Mouse (Mus musculus) 416B (cell line): ENCODE data around the gene Snf8.
A peak's percentile ranks its signal among the peaks of the same experiment; 100 is the strongest.

Source experiments
- DNase-seq: peaks from one replicate; pipeline ENCODE4 v3.0.0; 2011; ENCODE audit warnings: low read depth

Gene Snf8

GRCm38 (mm10) chr11:96028130-96028529, 6.6 kb upstream of the Snf8 start:
- no peak for DNase-seq

GRCm38 (mm10) chr11:96030571-96030970, 4.1 kb upstream of the Snf8 start:
- no peak for DNase-seq

- peak; percentile 42 for DNase-seq
Measured at GRCm38 (mm10) chr11:96031701-96032100, 3.0 kb upstream of the Snf8 start.

DNA sequence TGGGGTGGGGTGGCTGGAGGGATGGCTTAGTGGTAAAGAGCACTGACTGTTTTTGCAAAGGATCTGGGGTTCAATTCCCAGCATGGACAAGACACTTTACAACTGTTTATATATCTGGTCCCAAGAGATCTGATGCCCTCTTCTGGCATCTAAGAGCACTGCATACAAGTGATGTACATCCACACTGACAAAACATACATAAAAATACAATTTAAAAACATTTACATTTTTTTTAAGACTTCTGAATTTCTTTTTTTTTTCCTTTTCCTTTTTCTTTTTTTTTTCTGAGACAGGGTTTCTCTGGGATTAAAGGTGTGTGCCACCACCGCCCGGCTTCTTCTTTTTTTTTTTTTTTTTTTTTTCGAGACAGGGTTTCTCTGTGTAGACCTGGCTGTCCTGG, 1.4 kb upstream of the Snf8 start:
- DNase-seq = peak; percentile 73

DNA sequence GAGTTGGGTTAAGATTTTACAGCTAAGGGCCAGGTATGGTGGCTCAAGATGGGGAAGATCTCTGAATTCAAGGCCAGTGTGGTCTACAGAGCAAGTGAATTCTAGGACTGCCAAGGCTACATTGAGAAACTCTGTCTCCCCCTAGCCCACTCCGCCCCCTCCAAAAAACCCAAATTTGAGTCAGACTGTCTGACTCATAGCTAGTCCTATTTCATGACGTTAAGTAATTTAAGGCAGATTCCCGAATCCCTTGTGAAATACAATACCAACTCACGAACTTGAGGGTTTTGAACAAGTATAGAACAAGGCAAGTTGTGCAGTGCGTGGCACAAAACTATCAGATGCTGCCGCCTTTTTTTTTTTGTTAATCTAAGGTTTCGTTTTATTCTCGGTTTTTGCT, 569 bp upstream of the Snf8 start:
- DNase-seq = peak; percentile 79

DNA sequence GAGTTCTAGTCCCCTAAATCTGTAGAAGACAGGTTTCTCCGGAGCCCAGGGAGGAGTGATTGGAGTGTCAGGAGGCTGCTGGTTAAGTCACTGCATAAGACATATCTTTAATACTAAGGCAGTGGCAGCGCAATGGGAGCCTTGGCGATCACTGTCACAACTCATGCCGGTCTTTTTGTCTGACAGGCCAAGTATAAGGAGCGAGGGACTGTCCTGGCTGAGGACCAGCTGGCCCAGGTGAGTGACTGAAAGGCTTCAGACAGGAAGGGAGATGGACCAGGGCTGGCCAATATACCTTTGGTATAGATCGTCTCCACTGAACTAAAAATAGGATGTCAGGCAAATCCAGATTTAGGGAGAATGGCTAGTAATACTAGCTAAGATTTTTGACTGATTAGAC, 448 bp downstream of the Snf8 start:
- DNase-seq = no peak

- no peak for DNase-seq
Measured at GRCm38 (mm10) chr11:96037499-96037898, 2.8 kb downstream of the Snf8 start.

DNA sequence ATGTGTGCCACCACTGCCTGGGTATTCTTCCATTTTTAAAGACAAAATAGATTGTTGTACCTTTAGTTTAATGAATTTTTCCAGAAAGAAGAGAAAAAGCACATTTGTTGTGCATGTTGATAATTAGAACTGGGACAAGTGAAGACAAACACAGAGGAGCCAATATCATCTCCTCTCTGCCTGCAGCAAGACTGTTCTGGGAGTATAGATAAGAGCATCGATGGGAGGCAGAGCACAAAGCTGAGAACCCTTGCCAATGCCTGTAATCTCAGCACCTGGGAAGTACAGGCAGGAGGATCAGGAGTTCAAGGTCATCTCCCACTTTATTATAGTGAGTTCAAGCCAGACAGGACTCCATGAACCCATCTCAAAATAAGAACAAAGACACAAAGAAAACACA, 3.9 kb downstream of the Snf8 start:
- DNase-seq = no peak

DNA sequence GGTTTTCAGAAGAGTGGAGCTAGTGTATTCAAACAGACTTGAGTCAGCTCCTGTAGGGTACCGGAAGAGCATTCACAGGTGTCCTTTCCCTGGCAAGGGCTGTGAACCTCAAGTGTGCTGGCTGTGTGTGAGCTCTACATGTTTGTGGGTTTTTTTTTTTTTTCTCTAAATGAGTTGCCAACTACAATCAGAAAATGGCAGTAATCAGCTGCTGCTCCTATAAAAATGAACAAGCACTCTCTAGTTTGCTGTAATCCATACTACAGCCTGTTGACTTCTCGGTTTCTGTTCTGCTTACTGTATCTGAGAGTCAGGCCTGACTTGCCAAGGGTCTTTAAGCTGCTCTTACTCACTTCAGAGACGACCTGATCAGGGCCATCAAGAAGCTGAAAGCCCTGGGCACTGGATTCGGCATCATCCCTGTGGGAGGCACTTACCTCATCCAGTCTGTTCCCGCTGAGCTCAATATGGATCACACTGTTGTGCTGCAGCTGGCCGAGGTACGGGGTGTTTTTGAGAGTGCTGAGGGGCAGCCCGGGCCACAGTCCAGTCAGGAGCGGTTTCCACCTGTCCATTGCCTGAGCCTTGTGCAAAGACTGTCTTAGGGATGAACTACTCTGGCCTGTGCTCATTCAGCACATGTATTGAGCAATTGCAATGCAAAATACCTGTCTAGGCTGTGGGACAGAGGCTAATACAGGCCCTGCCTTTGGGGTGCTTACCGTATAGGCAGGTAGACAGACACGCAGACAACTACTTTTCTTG, 10.3 kb downstream of the Snf8 start:
- DNase-seq = no peak

- DNase-seq = no peak
Measured at GRCm38 (mm10) chr11:96046028-96046427, 11.3 kb downstream of the Snf8 start.

GRCm38 (mm10) chr11:96046793-96047192, 12.1 kb downstream of the Snf8 start:
- DNase-seq = no peak

- peak; percentile 20 for DNase-seq
Measured at GRCm38 (mm10) chr11:96047469-96048373, 13.0 kb downstream of the Snf8 start.

GRCm38 (mm10) chr11:96049939-96050338, 15.3 kb downstream of the Snf8 start:
- DNase-seq = no peak

GRCm38 (mm10) chr11:96050854-96051253, 16.2 kb downstream of the Snf8 start:
- no peak for DNase-seq

GRCm38 (mm10) chr11:96058309-96058708, 23.6 kb downstream of the Snf8 start:
- DNase-seq = no peak

- DNase-seq = peak; percentile 81
Measured at GRCm38 (mm10) chr11:96064521-96065214, 30.0 kb downstream of the Snf8 start.

- DNase-seq = peak; percentile 92
Measured at GRCm38 (mm10) chr11:96065215-96065911, 30.7 kb downstream of the Snf8 start, which contains the start of gene Ube2z. Gene Ube2z, minus strand, starts transcription at chr11:96065388.

- no peak for DNase-seq
Measured at GRCm38 (mm10) chr11:96068231-96068630, 33.5 kb downstream of the Snf8 start.

- DNase-seq = no peak
Measured at GRCm38 (mm10) chr11:96070353-96070752, 35.7 kb downstream of the Snf8 start.

DNA sequence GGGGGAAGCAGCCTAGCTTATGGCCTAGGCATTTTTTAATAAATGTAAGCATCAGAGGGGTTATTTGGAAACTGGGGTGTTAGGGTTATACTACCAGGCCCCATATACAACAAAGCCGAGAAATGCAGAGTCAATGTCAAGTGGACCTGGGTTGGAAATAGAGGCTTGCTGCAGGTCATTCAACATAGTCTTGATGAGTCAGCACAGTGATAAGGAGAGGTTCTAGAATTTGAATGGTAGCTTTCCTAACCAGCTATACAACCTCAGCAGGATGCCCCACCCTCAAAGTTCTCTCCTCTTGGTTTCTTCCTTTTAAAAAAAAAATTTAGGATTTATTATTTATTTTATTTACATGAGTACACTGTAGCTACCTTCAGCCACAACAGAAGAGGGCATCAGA, 36.3 kb downstream of the Snf8 start:
- DNase-seq = no peak

GRCm38 (mm10) chr11:96073295-96073993, 38.8 kb downstream of the Snf8 start:
- no peak for DNase-seq
